Mouse (Mus musculus): ENCODE results near the gene Ccl4.
A peak's percentile ranks its signal among the peaks of the same experiment; 100 is the strongest.

Gene Ccl4

DNA sequence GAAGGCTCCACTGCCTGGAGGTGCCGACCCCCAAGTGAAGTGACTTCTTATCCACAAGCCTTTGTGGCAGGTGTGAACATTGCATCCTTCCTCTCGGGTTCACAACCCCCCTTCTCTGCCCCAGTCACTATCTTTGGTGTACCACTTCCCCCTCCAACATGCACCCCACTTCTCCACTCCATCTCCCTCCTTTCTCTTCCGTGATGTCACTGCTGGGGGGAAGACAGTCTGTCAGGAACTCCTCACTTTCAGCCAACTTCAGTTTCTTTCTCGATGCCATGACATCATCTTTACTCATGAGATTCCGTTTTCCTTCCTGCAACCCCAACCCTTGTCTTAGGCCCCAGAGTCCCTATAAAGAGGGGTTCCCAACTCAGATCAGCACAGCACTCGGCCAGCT, at the start of gene Ccl4:
Gene Ccl4, plus strand, starts transcription at position 381 of the 400 bp plus-strand sequence.
- no peak for DNase-seq (ENCODE audit: low spot score)

GRCm38 (mm10) chr11:83616586-83616985, 45.8 kb upstream of the Ccl4 start:
- no peak for DNase-seq (ENCODE audit: low spot score)

DNA sequence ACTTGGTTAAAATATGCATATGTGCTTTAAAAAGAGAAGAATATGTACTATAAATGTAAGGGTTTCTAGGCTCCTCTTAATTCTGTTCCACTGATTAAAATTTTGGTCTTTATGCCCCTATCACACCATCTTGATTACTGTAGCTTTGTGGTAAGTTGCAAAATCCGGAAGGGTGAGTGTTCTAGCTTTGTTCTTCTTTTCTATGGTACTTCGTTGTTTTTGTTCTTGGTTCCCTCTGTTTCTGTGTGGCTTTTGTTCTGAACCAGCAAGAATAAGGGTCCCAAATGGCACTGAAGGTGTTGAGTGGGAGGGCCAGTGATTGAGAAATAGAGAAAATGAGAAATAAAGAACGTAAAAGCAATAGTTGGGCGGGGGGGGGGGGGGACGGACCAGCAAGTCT, 44.1 kb upstream of the Ccl4 start:
- no peak for DNase-seq (ENCODE audit: low spot score)

DNA sequence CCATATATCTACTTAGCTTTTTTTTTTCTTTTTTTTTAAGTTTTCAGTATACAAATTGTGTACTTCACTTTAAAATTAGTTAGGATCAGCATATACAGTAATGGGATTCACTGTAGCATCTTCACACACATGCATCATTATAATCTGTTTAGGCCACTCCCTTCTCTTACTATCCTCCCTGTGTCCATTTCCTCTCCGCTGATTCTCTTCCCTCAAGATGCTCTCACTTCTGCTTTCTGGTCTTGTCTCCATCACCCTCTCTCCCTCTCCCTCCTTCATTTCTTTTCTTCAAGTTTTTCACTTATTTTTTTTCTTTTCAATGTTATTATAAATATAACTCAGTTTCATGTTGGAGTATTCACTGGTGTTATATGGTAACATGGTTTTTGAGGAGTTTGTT, 43.3 kb upstream of the Ccl4 start:
- no peak for DNase-seq (ENCODE audit: low spot score)

DNA sequence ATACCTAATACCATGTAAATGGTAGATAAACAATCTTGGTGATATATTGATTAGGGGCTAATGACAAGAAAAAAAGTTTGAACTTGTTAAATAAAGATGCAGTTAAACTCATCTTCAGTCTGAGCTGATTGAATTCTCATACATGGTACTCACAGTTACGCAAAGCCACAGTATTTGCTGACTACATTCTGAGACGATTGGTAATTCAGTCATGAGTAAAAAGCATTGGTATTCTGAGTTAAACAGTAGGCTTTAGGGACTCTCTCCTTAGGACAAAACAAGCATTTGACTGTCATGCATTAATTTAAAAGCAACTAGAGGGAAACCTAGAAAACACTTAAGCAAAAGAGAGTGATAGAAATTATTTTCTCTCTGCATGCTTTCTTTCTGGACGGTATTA, 38.8 kb upstream of the Ccl4 start:
- no peak for DNase-seq (ENCODE audit: low spot score)

DNA sequence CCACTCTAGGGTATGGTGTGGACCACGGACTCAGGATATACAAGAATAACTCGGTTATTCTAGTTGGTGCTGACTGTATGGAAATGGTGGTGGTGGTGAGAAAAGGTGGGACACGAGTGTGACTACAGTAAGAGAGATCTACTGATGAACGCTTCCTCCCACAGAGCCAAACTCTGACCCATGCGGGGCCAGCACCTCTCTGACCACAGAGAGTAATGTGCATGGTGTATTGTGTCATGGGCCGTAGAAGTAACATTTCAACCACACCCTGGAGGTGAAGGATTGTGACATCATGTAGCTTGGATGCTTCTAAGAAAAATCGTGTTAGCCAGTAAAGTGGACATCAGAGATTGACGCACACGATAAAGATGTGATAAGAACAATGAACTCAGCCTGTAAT, 33.6 kb upstream of the Ccl4 start:
- no peak for DNase-seq (ENCODE audit: low spot score)

DNA sequence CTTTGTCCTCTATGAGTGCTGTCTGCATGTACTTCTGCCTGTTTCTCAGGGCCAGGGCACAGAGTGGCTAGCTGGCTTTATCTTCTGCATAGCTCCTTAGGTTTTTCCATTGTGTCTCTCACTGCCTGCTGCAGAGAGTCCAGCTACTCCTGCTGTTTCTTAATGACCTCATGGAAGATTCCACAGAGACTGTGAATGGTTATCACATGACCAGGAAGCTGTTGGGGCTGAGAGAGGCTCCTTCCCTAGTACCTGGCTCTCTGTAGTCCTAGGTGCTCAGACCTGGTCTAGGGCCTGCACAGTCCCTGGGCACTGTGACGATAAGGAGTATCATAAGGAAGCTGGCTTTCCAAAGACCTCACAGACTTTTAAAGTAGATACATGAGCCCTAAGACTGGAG, 31.8 kb upstream of the Ccl4 start:
- no peak for DNase-seq (ENCODE audit: low spot score)

DNA sequence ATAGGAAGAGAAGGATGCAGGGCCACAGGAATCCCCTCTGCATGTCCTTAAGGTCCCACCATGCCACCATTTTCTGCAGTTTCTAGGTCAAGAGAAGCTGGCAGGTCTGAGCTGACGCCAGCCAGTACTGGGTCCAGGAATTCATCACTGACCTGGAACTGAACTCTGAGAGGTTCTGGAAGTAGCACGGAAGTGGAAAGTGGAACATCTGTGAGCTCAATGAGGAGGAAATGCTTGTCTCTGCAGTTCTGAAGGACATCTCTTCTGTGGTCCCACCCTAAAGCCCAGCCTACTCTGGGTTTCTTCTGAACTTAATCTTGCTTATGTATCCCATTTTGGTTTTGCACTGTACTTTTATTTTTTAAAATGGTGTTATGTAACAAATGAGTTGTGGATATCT, 31.3 kb upstream of the Ccl4 start:
- DNase-seq (ENCODE audit: low spot score): no peak

GRCm38 (mm10) chr11:83632744-83633143, 29.6 kb upstream of the Ccl4 start:
- no peak for DNase-seq (ENCODE audit: low spot score)

- peak; percentile 22 for DNase-seq (ENCODE audit: low spot score)
Measured at GRCm38 (mm10) chr11:83634425-83634824, 28.0 kb upstream of the Ccl4 start.

GRCm38 (mm10) chr11:83634898-83635297, 27.5 kb upstream of the Ccl4 start:
- DNase-seq (ENCODE audit: low spot score): no peak

DNA sequence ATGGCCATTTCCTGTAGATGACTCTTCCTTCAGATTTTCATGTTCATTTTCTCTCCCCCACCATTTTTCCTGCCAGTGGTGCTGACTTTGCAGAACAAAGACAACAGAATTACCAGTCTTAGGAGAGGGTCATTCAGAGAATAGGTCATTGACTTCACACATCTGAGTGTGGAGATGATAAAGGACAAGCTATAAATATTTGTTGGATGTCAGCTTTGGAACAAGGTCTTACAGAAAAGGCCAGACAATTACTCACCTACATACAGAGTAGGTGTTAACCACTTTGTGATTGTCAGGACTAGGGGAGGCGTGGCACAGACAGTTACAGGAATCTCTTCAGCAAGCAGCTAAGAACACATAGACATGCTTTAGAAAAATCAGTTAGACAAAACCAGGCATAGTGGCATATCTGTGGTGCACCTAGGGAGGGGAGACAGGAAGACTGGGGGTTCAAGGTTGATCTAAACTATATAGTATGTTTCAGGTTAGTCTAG, 25.6 kb upstream of the Ccl4 start:
- DNase-seq (ENCODE audit: low spot score): no peak

- DNase-seq (ENCODE audit: low spot score): no peak
Measured at GRCm38 (mm10) chr11:83638934-83639333, 23.4 kb upstream of the Ccl4 start.

GRCm38 (mm10) chr11:83639533-83639932, 22.9 kb upstream of the Ccl4 start:
- peak; percentile 6 for DNase-seq (ENCODE audit: low spot score)

GRCm38 (mm10) chr11:83640141-83640540, 22.2 kb upstream of the Ccl4 start:
- no peak for DNase-seq (ENCODE audit: low spot score)

DNA sequence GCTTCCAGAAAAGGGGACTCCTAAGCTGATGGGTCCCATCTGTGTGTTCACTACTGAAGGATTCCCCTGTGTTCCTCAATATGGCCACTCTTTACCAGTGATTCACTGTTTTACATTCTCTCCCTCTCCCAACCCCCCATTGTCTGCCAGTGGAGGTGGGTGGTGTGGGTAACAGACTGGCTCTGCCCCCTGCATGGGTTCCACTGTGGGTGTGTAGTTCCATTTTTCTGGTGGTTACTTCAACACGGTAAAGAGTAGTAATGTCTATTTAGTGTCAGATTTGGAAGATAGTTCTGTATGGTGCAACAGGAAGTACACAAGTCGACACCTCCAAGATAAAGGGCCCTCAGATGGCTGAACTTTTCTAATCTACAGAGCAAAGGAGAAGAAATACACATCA, 21.2 kb upstream of the Ccl4 start:
- no peak for DNase-seq (ENCODE audit: low spot score)

GRCm38 (mm10) chr11:83645521-83645920, 16.9 kb upstream of the Ccl4 start, which contains the start of gene Rpl9-ps1:
Rpl9-ps1 (minus strand) TSS chr11:83645621.
- DNase-seq (ENCODE audit: low spot score): no peak

DNA sequence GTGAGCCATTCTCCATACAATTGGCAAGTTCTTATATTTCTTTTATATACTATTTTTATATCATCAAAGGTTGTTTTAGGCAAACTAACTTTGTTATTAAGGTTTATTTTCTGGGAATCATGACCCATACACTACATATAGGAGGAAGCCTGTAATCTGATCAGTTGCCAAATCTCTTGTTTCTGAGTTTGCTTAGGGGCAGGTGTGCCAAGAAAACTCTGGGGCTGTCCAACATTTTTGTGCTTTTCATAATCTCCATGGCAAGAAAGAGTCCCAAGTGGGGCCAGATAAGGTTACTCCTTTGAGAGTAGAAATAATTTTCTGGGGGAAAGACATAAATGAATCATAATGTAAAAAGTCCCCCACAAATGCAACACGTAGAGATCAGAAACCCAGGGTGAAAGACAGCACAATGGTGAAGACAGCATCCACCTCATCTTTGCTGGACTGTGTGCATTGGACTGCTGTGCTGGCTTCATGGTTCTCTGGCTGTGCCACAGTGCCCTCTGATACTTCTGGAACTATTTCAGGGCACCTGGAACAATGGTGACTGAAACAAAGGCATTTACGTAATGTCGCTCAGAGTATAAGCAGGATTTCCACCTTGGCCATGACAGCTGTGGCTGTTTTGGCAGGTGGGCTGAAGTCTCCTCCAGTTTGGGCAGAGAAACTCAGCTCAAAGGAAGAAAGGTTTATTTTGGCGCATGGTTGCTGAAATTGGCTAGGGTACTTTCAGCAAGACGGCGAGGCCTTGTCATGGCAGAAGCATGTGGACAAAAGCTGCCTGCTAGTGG, 15.8 kb upstream of the Ccl4 start:
- no peak for DNase-seq (ENCODE audit: low spot score)

- DNase-seq (ENCODE audit: low spot score): no peak
Measured at GRCm38 (mm10) chr11:83649305-83649841, 13.0 kb upstream of the Ccl4 start, which contains the start of gene Ccl3. Ccl3 (minus strand) TSS chr11:83649355.

GRCm38 (mm10) chr11:83654606-83655005, 7.8 kb upstream of the Ccl4 start:
- DNase-seq (ENCODE audit: low spot score): no peak

GRCm38 (mm10) chr11:83657508-83657907, 4.9 kb upstream of the Ccl4 start:
- no peak for DNase-seq (ENCODE audit: low spot score)

GRCm38 (mm10) chr11:83658797-83659196, 3.6 kb upstream of the Ccl4 start:
- no peak for DNase-seq (ENCODE audit: low spot score)

- no peak for DNase-seq (ENCODE audit: low spot score)
Measured at GRCm38 (mm10) chr11:83663532-83663931, 1.1 kb downstream of the Ccl4 start.

DNA sequence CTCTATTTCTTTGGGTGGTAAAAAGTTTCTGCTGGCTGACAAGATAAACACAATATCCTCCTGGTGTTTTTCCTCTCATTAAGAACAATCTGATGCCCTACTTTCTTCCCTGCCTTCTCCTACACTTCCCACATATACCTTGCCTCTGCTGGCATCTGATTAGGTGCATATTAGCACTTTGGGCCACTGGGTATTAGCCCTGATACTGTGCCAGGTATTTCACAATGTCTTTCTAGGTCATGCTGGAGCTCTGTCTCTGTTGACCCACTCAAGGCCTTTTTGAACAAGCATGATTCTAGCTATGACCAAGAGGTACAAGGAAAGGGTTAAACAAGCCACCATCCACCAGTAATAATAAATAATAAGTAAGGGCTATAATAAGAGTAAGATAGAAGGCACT, 9.4 kb downstream of the Ccl4 start:
- no peak for DNase-seq (ENCODE audit: low spot score)

Data from retina, embryonic 14.5 days (tissue).